Mouse (Mus musculus) inflammation-experienced regulatory T-cells, adult 16 weeks (primary cell): Measurements from ENCODE around the gene H6pd. TPM values are rescaled to one million over a fixed set of nuclear protein-coding genes. Genes with fewer than 3 reads are reported as not detected.

ENCODE experiments used
- polyA plus RNA-seq: library from polyadenylated mRNA; unstranded; fragments of 100-300 nt; shearing (Covaris generic); gene quantifications from one replicate; pipeline ENCODE4 v1.2.1, GENCODE M21; 2017

Gene H6pd
- 2.7 TPM for polyA plus RNA-seq

GRCm38 (mm10) chr4:150008853-150009586, at the start of gene H6pd:
Gene H6pd (minus strand): TSS chr4:150009023.

GRCm38 (mm10) chr4:149954893-149955439, 53.9 kb downstream of the H6pd start, which contains the start of gene Spsb1:
Gene Spsb1 (minus strand): TSS chr4:149955043.

Other genes with a start within 250 kb of the H6pd start
- gene Slc25a33, start 234.7 kb downstream of the H6pd start, polyA plus RNA-seq, result 3.1 TPM
- 9.6 TPM for gene Spsb1, start 54.0 kb downstream of the H6pd start, polyA plus RNA-seq
- 0.26 TPM for gene Gpr157, start 78.3 kb upstream of the H6pd start, polyA plus RNA-seq
- not detected for gene Slc2a5, start 110.3 kb upstream of the H6pd start, polyA plus RNA-seq
- not detected for gene Slc2a7, start 139.9 kb upstream of the H6pd start, polyA plus RNA-seq
- gene Car6, start 192.3 kb upstream of the H6pd start, polyA plus RNA-seq, result not detected
- 1,082 TPM for gene Eno1, start 227.7 kb upstream of the H6pd start, polyA plus RNA-seq